Mouse (Mus musculus) gastrocnemius, postnatal 36 days (tissue): Measurements from ENCODE around the gene Cacul1. TPM values are rescaled to one million over a fixed set of nuclear protein-coding genes. Genes with fewer than 3 reads are reported as not detected.
"Not testable (repeated sequence)": the region's sequence is repeated elsewhere in the genome, so short reads cannot be mapped to it uniquely, and the experiment has no call there.

Experiments
- DNase-seq, 2 experiments: peaks; one replicate each; pipeline ENCODE4 v3.0.0; 2022
- intact Hi-C: fragments of 180-260 bp; cut with DNase I; formaldehyde crosslinking; loops from one replicate; pipeline ENCODE4 v1.15.1; 2025
- long read RNA-seq, 2 experiments: library from polyadenylated mRNA; stranded (forward); transcript quantifications; one replicate each; pipeline ENCODE4 v2.0.0; 2021
- total RNA-seq, 2 experiments: library from RNA; stranded (reverse); gene quantifications; 2 replicates each; pipeline ENCODE4 v1.2.3; 2021

The Cacul1 gene
- 10 to 100 TPM; 31.0 to 31.3 TPM for total RNA-seq
- long read RNA-seq, experiment 1, full-length matches to known transcripts: 5 of 20 reads
- long read RNA-seq, experiment 1, partial matches to known transcripts: 0 of 20 reads
- long read RNA-seq, experiment 1, other reads (novel, unspliced or antisense): 15 of 20 reads
- long read RNA-seq, experiment 2, full-length matches to known transcripts: 3 of 18 reads
- long read RNA-seq, experiment 2, partial matches to known transcripts: 0 of 18 reads
- long read RNA-seq, experiment 2, other reads (novel, unspliced or antisense): 15 of 18 reads

DNA sequence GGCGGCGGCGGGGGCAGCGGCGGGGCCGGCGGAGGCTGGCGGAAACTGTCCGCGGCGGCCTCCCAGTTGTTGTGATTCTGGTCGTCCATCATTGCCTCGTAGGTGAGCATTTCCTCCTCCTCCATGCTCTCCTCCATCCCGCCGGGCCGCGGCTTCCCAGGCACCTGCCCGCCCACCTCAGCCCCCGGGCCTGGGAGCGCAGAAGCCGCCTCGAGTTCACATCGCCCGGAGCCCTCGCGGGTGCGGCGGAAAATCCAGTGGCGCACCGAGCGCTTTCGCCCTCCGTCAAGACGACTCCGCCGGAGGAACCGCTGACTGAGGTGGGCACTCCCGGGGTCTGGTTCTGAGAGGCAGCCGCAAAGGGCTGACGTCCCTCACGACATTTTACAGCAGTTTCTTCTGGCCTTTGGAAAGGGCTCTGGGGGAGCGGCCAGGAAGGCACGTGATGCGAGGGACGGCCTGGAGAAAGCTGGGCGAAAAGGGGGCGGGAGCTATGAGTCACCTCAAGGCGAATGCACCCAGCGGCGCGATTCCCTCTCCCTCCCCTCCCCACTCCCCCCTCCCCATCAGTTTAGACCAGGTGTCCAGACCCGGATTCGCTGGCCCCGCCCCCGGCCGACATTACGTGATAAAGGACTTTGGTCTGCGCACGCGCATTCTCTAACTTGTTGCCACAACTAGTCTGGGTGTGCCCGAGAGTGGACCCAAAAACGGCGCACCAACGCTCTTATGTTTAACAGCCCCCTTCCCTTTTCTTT is at the start of gene Cacul1:
TSS of gene Cacul1 (minus strand) at position 444 of the 758 bp plus-strand sequence.
- DNase-seq: peak; percentile 94 to 95
- intact Hi-C loops: no loop called here

GRCm38 (mm10) chr19:60619420-60619819 is 38.6 kb upstream of the Cacul1 start:
- DNase-seq: no peak
- intact Hi-C loops: no loop called here

- intact Hi-C loops: no loop called here
- DNase-seq: no peak
Observed at GRCm38 (mm10) chr19:60617007-60617406, 36.2 kb upstream of the Cacul1 start.

- DNase-seq: no peak
- intact Hi-C loops: no loop called here
Observed at GRCm38 (mm10) chr19:60615470-60616200, 34.8 kb upstream of the Cacul1 start.

DNA sequence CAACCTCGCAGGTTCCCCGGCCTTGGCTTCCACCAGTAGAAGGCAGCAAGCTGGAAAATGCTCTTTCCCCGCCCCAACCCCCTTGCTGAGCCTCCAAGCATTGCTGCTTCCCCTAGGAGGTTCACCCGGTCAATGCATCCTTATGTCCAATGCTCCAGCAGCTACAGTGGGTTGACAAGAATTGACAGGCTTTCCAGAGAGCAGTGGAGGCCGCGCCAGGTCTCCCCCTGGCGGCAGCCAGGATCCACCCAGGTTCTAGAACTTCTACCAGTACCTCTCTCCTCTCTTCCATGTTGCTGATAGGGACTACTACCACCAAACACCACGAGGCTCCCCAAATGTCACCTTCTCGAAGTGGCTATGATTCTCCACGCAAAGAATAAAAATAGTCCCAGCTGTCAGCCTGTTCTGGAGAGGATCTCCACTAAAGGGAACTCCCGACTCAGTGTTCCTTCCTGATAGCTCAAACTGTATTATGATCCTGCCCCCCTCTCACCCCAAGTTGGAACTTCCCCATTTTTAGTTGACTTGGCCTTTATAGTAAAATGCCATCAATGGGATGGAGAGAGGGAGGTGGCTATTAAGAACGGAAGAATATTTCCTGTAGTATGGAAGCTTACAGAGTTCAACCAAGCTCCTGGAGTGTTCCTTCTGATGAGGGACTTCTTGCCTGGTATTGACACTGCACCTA is 30.8 kb upstream of the Cacul1 start:
- intact Hi-C loops: no loop called here
- no peak for DNase-seq

GRCm38 (mm10) chr19:60608766-60609165 is 27.9 kb upstream of the Cacul1 start:
- no peak for DNase-seq
- intact Hi-C loops: no loop called here

- intact Hi-C loops: no loop called here
- no peak for DNase-seq
Observed at GRCm38 (mm10) chr19:60603586-60603985, 22.8 kb upstream of the Cacul1 start.

DNA sequence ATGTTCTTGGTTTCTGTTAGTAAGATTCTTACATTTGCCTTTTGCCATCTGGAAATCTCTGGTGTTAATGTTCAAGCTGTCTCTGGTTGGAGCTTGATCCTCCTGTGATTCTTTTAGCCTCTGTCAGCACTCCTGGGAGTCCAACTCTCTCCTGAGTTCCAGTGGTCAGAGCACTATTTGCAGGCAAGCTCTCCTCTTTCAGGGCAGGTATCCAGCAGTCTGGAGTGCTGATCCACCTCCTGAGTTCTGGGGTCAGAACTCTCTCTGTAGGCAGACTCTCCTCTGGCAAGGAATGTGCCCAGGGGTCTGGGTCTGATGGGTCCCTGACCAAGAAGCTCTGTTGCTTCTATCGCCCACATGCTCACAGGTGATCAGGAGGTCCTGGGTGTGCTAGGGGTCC is 21.2 kb upstream of the Cacul1 start:
- intact Hi-C loops, DNase-seq: not testable (repeated sequence)

GRCm38 (mm10) chr19:60598025-60598697 is 17.3 kb upstream of the Cacul1 start:
- intact Hi-C loops: no loop called here
- no peak for DNase-seq

DNA sequence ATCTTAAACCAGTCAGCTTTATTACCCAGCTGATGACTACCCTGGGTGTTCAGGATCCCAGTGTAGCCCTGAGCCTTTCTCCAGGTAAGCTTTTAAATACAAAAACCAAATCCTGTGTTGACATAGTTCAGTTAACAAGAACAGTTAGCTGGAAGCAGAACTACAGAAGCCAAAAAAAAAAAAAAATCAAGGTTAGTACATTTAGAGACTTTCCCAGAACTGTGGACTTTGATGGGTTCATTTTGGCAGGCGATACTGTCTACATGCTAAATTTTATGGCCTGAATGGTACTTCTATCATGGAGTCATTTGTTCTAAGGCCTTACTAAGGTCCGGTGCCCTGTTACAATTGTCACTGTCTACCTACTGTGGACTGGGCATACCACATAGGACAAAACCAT is 8.8 kb upstream of the Cacul1 start:
- DNase-seq: no peak
- intact Hi-C loops: no loop called here

DNA sequence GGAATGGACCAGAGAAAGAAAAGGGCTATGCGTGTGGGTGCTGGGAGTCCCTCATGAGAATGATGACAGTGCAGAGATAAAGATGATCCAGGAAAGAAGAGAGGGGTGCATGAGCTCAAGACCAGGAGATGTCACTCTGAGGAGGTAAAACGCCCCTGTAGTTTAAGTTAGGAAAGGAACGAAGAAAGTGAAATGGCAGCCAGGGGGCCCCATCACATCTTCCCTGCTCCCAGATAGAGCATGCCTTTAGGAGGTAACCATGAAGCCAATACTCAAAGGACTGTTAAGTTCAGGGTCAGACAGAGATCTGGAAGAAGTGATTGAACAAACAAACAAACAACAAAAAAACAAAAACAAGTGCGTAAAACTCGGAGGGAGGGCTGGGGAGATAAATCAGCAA is 5.8 kb upstream of the Cacul1 start:
- intact Hi-C loops: no loop called here
- no peak for DNase-seq

GRCm38 (mm10) chr19:60583201-60583600 is 2.4 kb upstream of the Cacul1 start:
- DNase-seq: no peak
- intact Hi-C loops: no loop called here

- intact Hi-C loops: no loop called here
- DNase-seq: no peak
Observed at GRCm38 (mm10) chr19:60581377-60582290, 809 bp upstream of the Cacul1 start.

DNA sequence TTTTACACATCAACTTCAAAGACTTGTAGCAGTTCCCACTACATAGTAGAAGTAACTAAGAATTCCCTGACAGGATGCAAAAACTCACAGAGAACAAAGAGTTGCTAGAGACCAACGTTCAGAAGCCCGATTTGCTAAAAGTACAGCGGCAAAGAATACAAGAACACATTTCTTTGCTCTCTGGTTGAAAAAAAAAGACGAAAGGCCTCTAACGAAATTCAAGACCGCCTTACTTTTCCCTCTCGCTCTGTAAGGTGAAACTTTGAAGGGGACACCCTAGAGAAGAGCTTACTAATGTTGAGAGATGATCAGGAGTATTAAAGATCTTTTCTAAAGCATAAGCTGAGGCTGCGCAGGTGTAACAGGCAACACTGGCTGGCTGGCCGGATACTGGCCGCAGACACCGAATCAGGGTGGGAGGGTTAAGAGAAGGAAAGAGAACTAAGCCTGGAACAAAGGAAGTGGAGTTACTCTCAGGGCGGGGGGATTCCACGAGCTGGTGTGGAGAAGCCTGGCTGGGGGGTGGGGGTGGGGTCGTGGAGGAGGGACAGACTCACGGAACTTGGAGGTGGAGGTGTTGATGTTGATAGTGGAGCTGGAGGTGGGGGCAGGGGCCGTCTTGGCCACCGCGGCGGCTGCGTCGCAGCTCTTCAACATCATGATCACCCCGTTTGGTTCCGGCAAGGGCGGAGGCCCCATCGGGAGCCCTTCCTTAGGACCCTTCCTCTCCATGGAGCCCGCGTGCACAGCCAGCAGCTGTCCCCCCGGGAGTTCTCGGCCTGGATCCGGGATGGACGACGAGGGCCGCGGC is 849 bp downstream of the Cacul1 start:
- DNase-seq: peak in 1 of 2 experiments; percentile 9
- intact Hi-C loops: no loop called here

GRCm38 (mm10) chr19:60576741-60577140 is 4.1 kb downstream of the Cacul1 start:
- no peak for DNase-seq
- intact Hi-C loops: no loop called here

- DNase-seq: no peak
- intact Hi-C loops: no loop called here
Observed at GRCm38 (mm10) chr19:60560497-60560896, 20.3 kb downstream of the Cacul1 start.

- intact Hi-C loops: no loop called here
- no peak for DNase-seq
Observed at GRCm38 (mm10) chr19:60554866-60555438, 25.9 kb downstream of the Cacul1 start.

DNA sequence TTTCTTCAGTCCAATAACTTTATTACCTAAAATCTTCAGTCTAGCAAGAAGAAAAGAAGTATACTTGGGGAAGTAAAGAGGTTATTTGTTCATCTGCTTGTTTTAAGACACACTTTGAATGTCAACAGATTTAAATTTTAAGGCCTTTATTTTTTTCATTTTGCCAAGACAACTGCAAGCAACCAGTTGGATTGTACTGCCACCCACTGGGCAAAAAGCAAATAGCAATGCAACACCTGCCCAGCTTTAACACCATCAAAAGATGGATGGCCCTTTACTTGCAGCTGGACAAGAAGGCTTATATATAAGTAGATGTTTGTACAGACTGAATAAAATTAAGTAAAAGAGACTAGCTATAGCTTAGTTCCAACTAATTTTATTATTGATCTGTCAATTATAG is 27.3 kb downstream of the Cacul1 start:
- DNase-seq: peak; percentile 12 to 19
- intact Hi-C loops: no loop called here
